In genomic region chr1:172009406-172009805, GRCm38 (mm10) we compare ENCODE assay signal across 24 mouse cellular contexts. TPM values are rescaled to one million over a fixed set of nuclear protein-coding genes. Genes with fewer than 3 reads are reported as not detected.
"Had no signal": no experiment of that assay in that cellular context is flagged by ENCODE, and none has a peak within 500 bp of the region (broad histone marks: within the 10 kb centered on the region; RNA-seq: fewer than 3 reads in every experiment).

No protein-coding gene starts in this region.

- H3K9ac ChIP-seq: limb, embryonic 12.5 days; limb, embryonic 15.5 days; liver, embryonic 14.5 days; liver, postnatal 0 days; lung, embryonic 14.5 days; neural tube, embryonic 12.5 days; neural tube, embryonic 15.5 days had no signal

- H3K4me3 ChIP-seq: limb, embryonic 12.5 days; limb, embryonic 15.5 days; neural tube, embryonic 12.5 days; neural tube, embryonic 15.5 days had no signal

- H3K27ac ChIP-seq: limb, embryonic 12.5 days; limb, embryonic 15.5 days; liver, embryonic 14.5 days; macrophage; neural tube, embryonic 12.5 days; neural tube, embryonic 15.5 days; stomach, postnatal 0 days had no signal

- ATAC-seq: liver, postnatal 0 days; lung, postnatal 0 days had no signal

- H3K9me3 ChIP-seq: limb, embryonic 12.5 days; limb, embryonic 15.5 days; neural tube, embryonic 12.5 days; neural tube, embryonic 15.5 days had no signal

- DNase-seq: kidney, adult 18-20 months; kidney, adult 9 months; kidney, postnatal 14 days; kidney, postnatal 4 days; left cerebral cortex, postnatal 4 days; liver, postnatal 0 days; lung, embryonic 14.5 days; midbrain, embryonic 14.5 days; right cerebral cortex, adult 18-20 months; right cerebral cortex, postnatal 14 days; right cerebral cortex, postnatal 4 days had no signal

- H3K4me2 ChIP-seq: limb, embryonic 12.5 days; limb, embryonic 15.5 days; liver, embryonic 11.5 days; lung, embryonic 14.5 days; neural tube, embryonic 12.5 days; neural tube, embryonic 15.5 days had no signal

- H3K27me3 ChIP-seq: limb, embryonic 12.5 days; limb, embryonic 15.5 days; neural tube, embryonic 12.5 days; neural tube, embryonic 15.5 days had no signal

- H3K4me1 ChIP-seq: limb, embryonic 12.5 days had no signal

RNA-seq across cellular contexts. Expression of gene Nhlh1, which starts 48.0 kb away (rescaled TPM):
- total RNA-seq: megakaryocyte, adult 5-6 weeks had no signal
- polyA plus RNA-seq: kidney, embryonic 16.5 days; liver, embryonic 14.5 days; liver, postnatal 0 days; lung, embryonic 14.5 days; lung, postnatal 0 days; macrophage; stomach, embryonic 14.5 days; stomach, postnatal 0 days; thymus, postnatal 0 days had no signal
